Mouse (Mus musculus): ENCODE measurements around the gene Ppcs.

DNA sequence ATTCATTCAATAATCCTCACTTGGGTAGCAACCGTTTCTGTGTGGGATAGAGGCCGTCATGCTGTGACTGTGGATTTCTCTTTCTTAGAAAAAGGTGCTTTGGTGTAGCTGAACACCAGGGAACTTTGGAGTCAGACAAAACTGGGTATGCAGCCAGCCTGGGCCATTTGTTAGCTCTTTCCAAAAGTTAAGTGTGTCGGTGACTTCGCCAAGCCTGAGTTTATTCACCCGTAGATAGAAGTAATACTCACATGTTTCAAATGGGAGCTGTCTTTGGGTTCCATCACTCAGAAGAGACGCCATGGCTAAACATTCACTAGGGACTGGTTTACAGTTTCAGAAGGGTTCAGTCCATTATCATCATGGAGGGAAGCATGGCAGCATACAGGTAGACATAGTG is 25.0 kb upstream of the Ppcs start:
- no peak for TF ChIP-seq CTCF (conservative IDR thresholded peaks at IDR 0.05; ENCODE audit: insufficient read depth, insufficient read length, low read depth, low read length)
- TF ChIP-seq POLR2A (IDR thresholded peaks at IDR 0.05; ENCODE audit: low read depth, low read length): no peak
